Mouse (Mus musculus): ENCODE measurements around the gene Acp4. TPM values are rescaled to one million over a fixed set of nuclear protein-coding genes. Genes with fewer than 3 reads are reported as not detected.
A peak's percentile ranks its signal among the peaks of the same experiment; 100 is the strongest.

Acp4 gene
- total and polyA plus RNA-seq, 2 experiments from 2014 or later, result not detected

- H3K27me3 ChIP-seq (ENCODE audit: insufficient read depth, low read length), result no peaks in the 10 kb centered on the region
- no peak overlapping the region for H3K9ac ChIP-seq (replicated peaks; ENCODE audit: low read length, poor library complexity, severe bottlenecking)
- H3K9me3 ChIP-seq (ENCODE audit: low read length), result no peaks in the 10 kb centered on the region
- no peak overlapping the region for H3K4me2 ChIP-seq (ENCODE audit: low read depth, low read length, poor library complexity, severe bottlenecking)
- H3K4me1 ChIP-seq (ENCODE audit: insufficient read depth, low read length), result no peaks in the 10 kb centered on the region
- H3K27ac ChIP-seq (ENCODE audit: low read depth, low read length), result no peak overlapping the region
- 58% methylated on average over 1 of the region's 1 CpGs for WGBS
- no peak overlapping the region for H3K4me3 ChIP-seq (ENCODE audit: low read depth, low read length)
- TF ChIP-seq CTCF (IDR thresholded peaks at IDR 0.05), result no peak
- H3K36me3 ChIP-seq (ENCODE audit: insufficient read depth, low read length), result no peaks in the 10 kb centered on the region
- peak; percentile 45; the same call in 1 of the 2 replicates for ATAC-seq (ENCODE audit: low FRiP score)
- DNase-seq (ENCODE audit: low spot score), result no peak
These were observed 23.8 kb upstream of the Acp4 start for GRCm38 (mm10) chr7:44280959-44281358.

- H3K9ac ChIP-seq (replicated peaks; ENCODE audit: low read length, poor library complexity, severe bottlenecking), result no peak overlapping the region
- H3K4me1 ChIP-seq (ENCODE audit: insufficient read depth, low read length), result no peaks in the 10 kb centered on the region
- no peaks in the 10 kb centered on the region for H3K36me3 ChIP-seq (ENCODE audit: insufficient read depth, low read length)
- TF ChIP-seq CTCF (IDR thresholded peaks at IDR 0.05), result peak; percentile 74
- no peak overlapping the region for H3K4me2 ChIP-seq (ENCODE audit: low read depth, low read length, poor library complexity, severe bottlenecking)
- 0 out of 2 replicates have a peak, but pooled peaks have one; percentile 25 for ATAC-seq (ENCODE audit: low FRiP score)
- WGBS, result 35% methylated on average over 2 of the region's 2 CpGs
- H3K9me3 ChIP-seq (ENCODE audit: low read length), result no peaks in the 10 kb centered on the region
- H3K4me3 ChIP-seq (ENCODE audit: low read depth, low read length), result no peak overlapping the region
- DNase-seq (ENCODE audit: low spot score), result peak; percentile 47
- H3K27ac ChIP-seq (ENCODE audit: low read depth, low read length), result no peak overlapping the region
- 0 out of 2 replicates have a peak, but pooled peaks cover 4% of the 10 kb centered on the region for H3K27me3 ChIP-seq (ENCODE audit: insufficient read depth, low read length)
These were observed 20.1 kb upstream of the Acp4 start for GRCm38 (mm10) chr7:44277250-44277622.

GRCm38 (mm10) chr7:44276461-44277249 lies 19.5 kb upstream of the Acp4 start:
- Histone ChIP-seq H3K27ac (ENCODE audit: low read depth, low read length) (no peak overlapping the region), H3K4me3 (ENCODE audit: low read depth, low read length) (no peak overlapping the region), H3K9ac (replicated peaks; ENCODE audit: low read length, poor library complexity, severe bottlenecking) (no peak overlapping the region), H3K9me3 (ENCODE audit: low read length) (no peaks in the 10 kb centered on the region), H3K36me3 (ENCODE audit: insufficient read depth, low read length) (no peaks in the 10 kb centered on the region), H3K27me3 (ENCODE audit: insufficient read depth, low read length) (0 out of 2 replicates have a peak, but pooled peaks cover 4% of the 10 kb centered on the region), H3K4me2 (ENCODE audit: low read depth, low read length, poor library complexity, severe bottlenecking) (no peak overlapping the region), H3K4me1 (ENCODE audit: insufficient read depth, low read length) (no peaks in the 10 kb centered on the region)
- no peak for DNase-seq (ENCODE audit: low spot score)
- no peak for ATAC-seq (ENCODE audit: low FRiP score)
- 62% methylated on average over 10 of the region's 10 CpGs for WGBS
- TF ChIP-seq CTCF (IDR thresholded peaks at IDR 0.05), result no peak

GRCm38 (mm10) chr7:44275546-44275945 lies 18.4 kb upstream of the Acp4 start:
- 0 out of 2 replicates have a peak, but pooled peaks have one; percentile 8 for TF ChIP-seq CTCF (IDR thresholded peaks at IDR 0.05)

GRCm38 (mm10) chr7:44274096-44274495 lies 16.9 kb upstream of the Acp4 start:
- Histone ChIP-seq H3K36me3 (ENCODE audit: insufficient read depth, low read length) (no peaks in the 10 kb centered on the region), H3K9ac (replicated peaks; ENCODE audit: low read length, poor library complexity, severe bottlenecking) (no peak overlapping the region), H3K4me2 (ENCODE audit: low read depth, low read length, poor library complexity, severe bottlenecking) (no peak overlapping the region), H3K27me3 (ENCODE audit: insufficient read depth, low read length) (0 out of 2 replicates have a peak, but pooled peaks cover 4% of the 10 kb centered on the region), H3K9me3 (ENCODE audit: low read length) (no peaks in the 10 kb centered on the region), H3K4me1 (ENCODE audit: insufficient read depth, low read length) (no peaks in the 10 kb centered on the region), H3K27ac (ENCODE audit: low read depth, low read length) (no peak overlapping the region), H3K4me3 (ENCODE audit: low read depth, low read length) (no peak overlapping the region)
- DNase-seq (ENCODE audit: low spot score) (no peak), ATAC-seq (ENCODE audit: low FRiP score) (no peak)
- no peak for TF ChIP-seq CTCF (IDR thresholded peaks at IDR 0.05)
- WGBS, result 51% methylated on average over 11 of the region's 11 CpGs

More at GRCm38 (mm10) chr7:44275546-44275945, 18.4 kb upstream of the Acp4 start:
- 78% methylated on average over 3 of the region's 3 CpGs for WGBS
- Histone ChIP-seq H3K4me1 (ENCODE audit: insufficient read depth, low read length) (no peaks in the 10 kb centered on the region), H3K27me3 (ENCODE audit: insufficient read depth, low read length) (0 out of 2 replicates have a peak, but pooled peaks cover 4% of the 10 kb centered on the region), H3K27ac (ENCODE audit: low read depth, low read length) (no peak overlapping the region), H3K4me3 (ENCODE audit: low read depth, low read length) (no peak overlapping the region), H3K9ac (replicated peaks; ENCODE audit: low read length, poor library complexity, severe bottlenecking) (no peak overlapping the region), H3K36me3 (ENCODE audit: insufficient read depth, low read length) (no peaks in the 10 kb centered on the region), H3K9me3 (ENCODE audit: low read length) (no peaks in the 10 kb centered on the region), H3K4me2 (ENCODE audit: low read depth, low read length, poor library complexity, severe bottlenecking) (no peak overlapping the region)
- DNase-seq (ENCODE audit: low spot score) (no peak), ATAC-seq (ENCODE audit: low FRiP score) (no peak)

GRCm38 (mm10) chr7:44273446-44273845 lies 16.3 kb upstream of the Acp4 start:
- no peaks in the 10 kb centered on the region for H3K4me1 ChIP-seq (ENCODE audit: insufficient read depth, low read length)
- TF ChIP-seq CTCF (IDR thresholded peaks at IDR 0.05), result no peak
- 55% methylated on average over 7 of the region's 7 CpGs for WGBS

More at GRCm38 (mm10) chr7:44273446-44273845, 16.3 kb upstream of the Acp4 start:
- H3K36me3 ChIP-seq (ENCODE audit: insufficient read depth, low read length), result no peaks in the 10 kb centered on the region
- 0 out of 2 replicates have a peak, but pooled peaks cover 4% of the 10 kb centered on the region for H3K27me3 ChIP-seq (ENCODE audit: insufficient read depth, low read length)
- H3K9ac ChIP-seq (replicated peaks; ENCODE audit: low read length, poor library complexity, severe bottlenecking), result 0 out of 2 replicates have a peak overlapping the region, but pooled peaks have one; percentile 33
- H3K27ac ChIP-seq (ENCODE audit: low read depth, low read length), result no peak overlapping the region
- no peaks in the 10 kb centered on the region for H3K9me3 ChIP-seq (ENCODE audit: low read length)
- H3K4me2 ChIP-seq (ENCODE audit: low read depth, low read length, poor library complexity, severe bottlenecking), result no peak overlapping the region
- no peak for ATAC-seq (ENCODE audit: low FRiP score)
- no peak for DNase-seq (ENCODE audit: low spot score)
- H3K4me3 ChIP-seq (ENCODE audit: low read depth, low read length), result no peak overlapping the region
